Mouse (Mus musculus) spleen, adult 2 months (tissue): ENCODE measurements at regions not wholly inside any gene's neighbourhood (a gene's known extent, or its start where the extent isn't known, plus 50 kb on each side); places are given as distances from the start of the nearest gene placed in this dataset.

ENCODE experiments used
- CTCF ChIP-seq: fragments of 200-500 bp; IDR thresholded peaks from 2 replicates; pipeline ENCODE4 v1.5.1; 2011; ENCODE audit warnings: mild to moderate bottlenecking, inconsistent platforms; ENCODE audit not compliant: insufficient read depth, insufficient read length, insufficient replicate concordance; ENCODE audit errors: extremely low read depth
- POLR2A ChIP-seq: fragments of 200-500 bp; IDR thresholded peaks from 2 replicates; pipeline ENCODE4 v1.6.1; 2011; ENCODE audit warnings: low read depth, low read length, inconsistent platforms

DNA sequence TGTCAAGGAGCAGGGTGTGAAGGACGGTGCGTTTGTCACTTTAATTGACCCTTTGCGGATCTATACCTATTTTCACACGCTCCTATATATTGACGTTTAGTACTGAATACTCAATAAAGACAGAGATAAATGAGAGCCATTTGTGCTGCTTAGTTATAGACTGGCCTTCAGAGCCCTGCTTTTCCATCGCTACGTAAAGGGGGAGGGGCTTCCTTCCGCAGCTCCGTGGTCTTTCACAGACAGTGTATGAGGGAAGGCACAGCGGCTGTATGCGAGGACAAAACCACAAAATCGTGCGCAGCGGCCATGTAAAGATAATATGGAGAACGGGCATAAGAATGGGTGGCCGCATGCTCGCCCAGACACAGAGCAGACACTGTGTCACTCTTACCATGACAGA lies 58.4 kb upstream of the Pced1b start:
- no peak for TF ChIP-seq CTCF
- TF ChIP-seq POLR2A = no peak
